Mouse (Mus musculus): ENCODE data around the gene Ascl4. TPM values are rescaled to one million over a fixed set of nuclear protein-coding genes. Genes with fewer than 3 reads are reported as not detected.

Gene Ascl4
- polyA plus RNA-seq, 1 experiment from 2014 or later: not detected

DNA sequence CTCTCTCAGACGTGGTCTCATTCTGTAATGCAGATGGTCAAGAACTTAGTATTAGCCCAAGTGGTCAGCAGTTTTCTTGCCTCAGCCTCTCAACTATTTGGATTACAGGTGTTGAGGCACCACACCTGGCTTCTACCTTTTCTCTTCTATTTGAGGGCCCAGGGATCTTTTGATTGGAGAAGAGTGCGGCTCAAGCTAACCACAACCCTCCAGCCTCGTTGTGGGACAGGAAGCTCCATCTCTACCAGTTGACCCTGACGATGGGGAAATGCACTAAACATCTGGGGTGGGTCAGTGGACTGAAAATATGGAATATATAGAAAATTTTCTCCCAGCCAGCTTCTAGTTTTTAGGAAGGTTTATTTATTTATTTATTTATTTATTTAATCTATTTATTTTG is 64.9 kb downstream of the Ascl4 start:
- DNase-seq (ENCODE audit: low spot score) (no peak), ATAC-seq (replicated peaks; ENCODE audit: low FRiP score, low TSS enrichment, low read depth) (no peak)
- Histone ChIP-seq H3K9ac (ENCODE audit: low read length) (no peak overlapping the region), H3K36me3 (ENCODE audit: control insufficient read depth, insufficient read depth, low read length) (no peaks in the 10 kb centered on the region), H3K27ac (ENCODE audit: low read depth) (no peak overlapping the region), H3K27me3 (replicated peaks; ENCODE audit: control insufficient read depth, insufficient read depth, low read length) (no peaks in the 10 kb centered on the region), H3K4me1 (replicated peaks; ENCODE audit: control insufficient read depth, insufficient read depth, low read length) (no peaks in the 10 kb centered on the region), H3K4me3 (ENCODE audit: low read depth, low read length) (no peak overlapping the region), H3K4me2 (ENCODE audit: low read length) (no peak overlapping the region), H3K9me3 (ENCODE audit: control insufficient read depth, low read length) (no peaks in the 10 kb centered on the region)
- 87% methylated on average over 4 of the region's 4 CpGs for WGBS

DNA sequence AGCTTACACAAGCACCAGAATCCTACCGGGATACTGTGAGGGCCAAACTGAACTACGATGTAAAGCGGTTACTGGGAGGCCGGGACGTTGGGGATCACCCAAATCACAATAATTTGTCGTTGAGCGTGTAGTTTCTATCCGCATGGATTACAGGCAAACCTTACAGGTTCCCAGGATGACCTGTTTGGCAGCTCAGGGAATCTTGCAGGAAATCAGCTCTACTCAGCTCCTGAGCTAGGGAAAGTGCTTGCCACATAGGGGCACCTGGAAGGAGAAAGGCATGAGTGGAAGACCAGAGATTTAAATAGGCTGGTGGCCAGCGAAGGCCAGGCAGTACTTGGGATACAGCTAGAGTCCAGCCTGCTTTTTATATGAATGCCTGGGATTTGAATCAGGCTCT is 66.4 kb downstream of the Ascl4 start:
- no peak overlapping the region for H3K27ac ChIP-seq (ENCODE audit: low read depth)
- 89% methylated on average over 9 of the region's 9 CpGs for WGBS
- H3K36me3 ChIP-seq (ENCODE audit: control insufficient read depth, insufficient read depth, low read length): no peaks in the 10 kb centered on the region
- DNase-seq (ENCODE audit: low spot score) (no peak), ATAC-seq (replicated peaks; ENCODE audit: low FRiP score, low TSS enrichment, low read depth) (no peak)
- H3K4me3 ChIP-seq (ENCODE audit: low read depth, low read length): no peak overlapping the region
- H3K4me1 ChIP-seq (replicated peaks; ENCODE audit: control insufficient read depth, insufficient read depth, low read length): no peaks in the 10 kb centered on the region
- no peak overlapping the region for H3K9ac ChIP-seq (ENCODE audit: low read length)
- no peaks in the 10 kb centered on the region for H3K27me3 ChIP-seq (replicated peaks; ENCODE audit: control insufficient read depth, insufficient read depth, low read length)
- no peak overlapping the region for H3K4me2 ChIP-seq (ENCODE audit: low read length)
- 0 out of 2 replicates have a peak, but pooled peaks cover 3% of the 10 kb centered on the region for H3K9me3 ChIP-seq (ENCODE audit: control insufficient read depth, low read length)

- ATAC-seq (replicated peaks; ENCODE audit: low FRiP score, low TSS enrichment, low read depth) (no peak), DNase-seq (ENCODE audit: low spot score) (no peak)
- Histone ChIP-seq H3K4me3 (ENCODE audit: low read depth, low read length) (no peak overlapping the region), H3K9me3 (ENCODE audit: control insufficient read depth, low read length) (0 out of 2 replicates have a peak, but pooled peaks cover 3% of the 10 kb centered on the region), H3K4me1 (replicated peaks; ENCODE audit: control insufficient read depth, insufficient read depth, low read length) (no peaks in the 10 kb centered on the region), H3K4me2 (ENCODE audit: low read length) (no peak overlapping the region), H3K27ac (ENCODE audit: low read depth) (no peak overlapping the region), H3K27me3 (replicated peaks; ENCODE audit: control insufficient read depth, insufficient read depth, low read length) (no peaks in the 10 kb centered on the region), H3K36me3 (ENCODE audit: control insufficient read depth, insufficient read depth, low read length) (no peaks in the 10 kb centered on the region), H3K9ac (ENCODE audit: low read length) (no peak overlapping the region)
- 64% methylated on average over 5 of the region's 5 CpGs for WGBS
Measured at GRCm38 (mm10) chr10:85994543-85995104, 67.1 kb downstream of the Ascl4 start.

Other genes starting within 250 kb of the Ascl4 start
- 82.1 and 85.0 TPM in 2 replicates for gene Pwp1, start 98.2 kb upstream of the Ascl4 start, polyA plus RNA-seq (2014; fragmentation: Nextera tagmentation; extraction: Ambion mirVana)
- gene Prdm4, start 10.5 kb upstream of the Ascl4 start, polyA plus RNA-seq (2014; fragmentation: Nextera tagmentation; extraction: Ambion mirVana): 27.3 and 28.2 TPM in 2 replicates
- gene Rtcb, start 30.1 kb downstream of the Ascl4 start, polyA plus RNA-seq (2014; fragmentation: Nextera tagmentation; extraction: Ambion mirVana): 162 and 172 TPM in 2 replicates
- gene Bpifc, start 84.2 kb downstream of the Ascl4 start, polyA plus RNA-seq (2014; fragmentation: Nextera tagmentation; extraction: Ambion mirVana): 0.07 TPM in 1 of 2 replicates, not detected in the other
- 28.5 and 31.0 TPM in 2 replicates for gene Fbxo7, start 94.3 kb downstream of the Ascl4 start, polyA plus RNA-seq (2014; fragmentation: Nextera tagmentation; extraction: Ambion mirVana)